Mouse (Mus musculus) heart, adult 2 months (tissue): Measurements from ENCODE around the gene Ccdc124.
A peak's percentile ranks its signal among the peaks of the same experiment; 100 is the strongest.

Experiments used
- CTCF ChIP-seq: fragments of 200-600 bp; IDR thresholded peaks from 2 replicates; pipeline ENCODE4 v1.8.1; 2022; ENCODE audit warnings: antibody characterized with exemption, mild to moderate bottlenecking, moderate library complexity
- EP300 ChIP-seq: fragments of 200-500 bp; IDR thresholded peaks from 2 replicates; pipeline ENCODE4 v1.6.1; 2011; ENCODE audit warnings: low read depth, low read length, control low read depth; ENCODE audit not compliant: insufficient read depth
- POLR2A ChIP-seq: fragments of 200-500 bp; IDR thresholded peaks from 2 replicates; pipeline ENCODE4 v1.6.1; 2011; ENCODE audit warnings: mild to moderate bottlenecking, low read depth, low read length, control low read depth; ENCODE audit not compliant: insufficient read depth

- TF ChIP-seq POLR2A (peak; percentile 63), CTCF (no peak; the same call in 1 of the 2 replicates), EP300 (0 out of 2 replicates have a peak, but pooled peaks have one; percentile 47)
These were observed at the start of gene Ccdc124 for GRCm38 (mm10) chr8:70873364-70873985.
